Mouse (Mus musculus): ENCODE results near the gene Usp6nl.

GRCm38 (mm10) chr2:6273392-6273845 lies 49.0 kb upstream of the Usp6nl start:
- TF ChIP-seq HCFC1 (IDR thresholded peaks at IDR 0.05; ENCODE audit: borderline replicate concordance, insufficient read depth, low read length) = no peak
- TF ChIP-seq ZNF384 (IDR thresholded peaks at IDR 0.05; ENCODE audit: low read depth, low read length) = no peak
- no peak for TF ChIP-seq ZC3H11A (IDR thresholded peaks at IDR 0.05; ENCODE audit: borderline replicate concordance, low read depth, low read length)
- TF ChIP-seq MAFK (IDR thresholded peaks at IDR 0.05; ENCODE audit: insufficient read depth, low read depth, low read length) = no peak
